ENCODE assay signal across 11 mouse cellular contexts in the genomic region with DNA sequence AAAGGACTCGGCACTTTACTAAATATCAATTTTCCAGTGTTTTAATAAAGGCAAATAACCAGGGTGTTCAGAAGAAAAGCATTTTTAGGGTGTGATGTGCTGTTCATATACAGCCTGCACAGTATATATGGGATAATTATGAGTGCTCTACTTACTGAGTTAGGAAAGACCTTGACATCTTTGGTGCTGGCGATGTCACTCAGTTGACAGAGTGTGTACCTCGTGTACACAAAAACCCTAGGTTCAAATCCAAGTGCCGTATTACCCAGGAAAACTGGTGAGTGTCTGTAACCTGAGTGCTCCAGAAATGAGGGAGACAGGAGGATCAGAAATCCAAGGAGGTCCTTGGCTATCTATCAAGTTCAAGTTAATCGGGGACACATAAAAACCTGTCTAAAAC.
DNase-seq lines count a peak whose midpoint lies in the region; ATAC-seq and TF ChIP-seq lines count a peak whose summit lies in the region.
"Had no signal": no experiment of that assay in that cellular context is flagged by ENCODE, and none has a peak within 500 bp of the region (broad histone marks: within the 10 kb centered on the region; RNA-seq: fewer than 3 reads in every experiment).

No protein-coding gene starts in this region.

- 72% methylated on average over 5 of the region's 5 CpGs for WGBS in cerebellum, adult 2 months
- WGBS in spleen, adult 2 months = 77% methylated on average over 5 of the region's 5 CpGs
- WGBS in liver, embryonic 12.5 days (ENCODE audit: insufficient replicate concordance) = 81% methylated on average over 5 of the region's 5 CpGs

- no peak for TF ChIP-seq POLR2A in cerebellum, adult 2 months (IDR thresholded peaks at IDR 0.05; ENCODE audit: borderline replicate concordance, insufficient read depth, low read length)
- no peak for TF ChIP-seq POLR2A in spleen, adult 2 months (IDR thresholded peaks at IDR 0.05; ENCODE audit: low read depth, low read length)

- H3K4me2 ChIP-seq in liver, embryonic 12.5 days = peak overlapping the region; percentile 44

- H3K4me1 ChIP-seq in cerebellum, adult 2 months (ENCODE audit: control insufficient read depth, insufficient read depth, low read length) = no peaks in the 10 kb centered on the region
- no peaks in the 10 kb centered on the region for H3K4me1 ChIP-seq in spleen, adult 2 months (ENCODE audit: control insufficient read depth, insufficient read depth, insufficient read length)
- H3K4me1 ChIP-seq in liver, embryonic 12.5 days = no peaks in the 10 kb centered on the region

- intact Hi-C loops in left cerebral cortex, postnatal 14 days (cut with DNase I) = no loop called here

- no peaks in the 10 kb centered on the region for H3K27me3 ChIP-seq in cerebellum, adult 2 months (ENCODE audit: control insufficient read depth, insufficient read depth, low read length)
- H3K27me3 ChIP-seq in spleen, adult 2 months (ENCODE audit: control insufficient read depth, insufficient read depth, low read length) = no peaks in the 10 kb centered on the region
- no peaks in the 10 kb centered on the region for H3K27me3 ChIP-seq in liver, embryonic 12.5 days (replicated peaks)

- no peak for TF ChIP-seq CTCF in cerebellum, adult 2 months (IDR thresholded peaks at IDR 0.05; ENCODE audit: borderline replicate concordance, insufficient read depth, low read depth, low read length)
- TF ChIP-seq CTCF in spleen, adult 2 months (IDR thresholded peaks at IDR 0.05; ENCODE audit: extremely low read depth, insufficient read depth, insufficient read length, insufficient replicate concordance) = no peak

- no peaks in the 10 kb centered on the region for H3K9me3 ChIP-seq in liver, embryonic 12.5 days (replicated peaks)

- no peaks in the 10 kb centered on the region for H3K36me3 ChIP-seq in spleen, adult 2 months (ENCODE audit: control insufficient read depth, insufficient read depth, low read length)
- no peaks in the 10 kb centered on the region for H3K36me3 ChIP-seq in liver, embryonic 12.5 days

- H3K9ac ChIP-seq in liver, embryonic 12.5 days = peak overlapping the region; percentile 17; the same call in 1 of the 2 replicates

- ATAC-seq in liver, embryonic 12.5 days = no peak

- no peak for DNase-seq in cerebellum, adult 2 months
- DNase-seq in cerebellum, postnatal 36 days = no peak
- no peak for DNase-seq in spleen, adult 2 months (ENCODE audit: low read depth in 1 of 2, low spot score in 2 of 2)
- no peak for DNase-seq in spleen, postnatal 4 days (ENCODE audit: low spot score in 2 of 2)
- DNase-seq in left cerebral cortex, postnatal 14 days (ENCODE audit: low spot score in 2 of 2) = no peak
- no peak for DNase-seq in cerebellum, adult 11 months
- no peak for DNase-seq in ovary, adult 18-20 months (ENCODE audit: low spot score)
- DNase-seq: cerebellum, adult 8-10 months; lung, postnatal 14 days; right cerebral cortex, postnatal 14 days had no signal

- peak overlapping the region; percentile 40 for H3K4me3 ChIP-seq in cerebellum, adult 2 months (replicated peaks; ENCODE audit: insufficient read depth, low read depth, low read length)
- H3K4me3 ChIP-seq in spleen, adult 2 months (ENCODE audit: extremely low read depth, insufficient read depth, insufficient read length) = peak overlapping the region; percentile 36
- peak overlapping the region; percentile 43 for H3K4me3 ChIP-seq in liver, embryonic 12.5 days

- H3K27ac ChIP-seq in cerebellum, adult 2 months (ENCODE audit: insufficient read depth, low read length) = no peak overlapping the region
- peak overlapping the region; percentile 29; the same call in 1 of the 2 replicates for H3K27ac ChIP-seq in spleen, adult 2 months (ENCODE audit: insufficient read depth, low read length)
- no peak overlapping the region for H3K27ac ChIP-seq in liver, embryonic 12.5 days
